Mouse (Mus musculus) hindbrain, embryonic 13.5 days (tissue): ENCODE results near the gene 5730596B20Rik. TPM values are rescaled to one million over a fixed set of nuclear protein-coding genes. Genes with fewer than 3 reads are reported as not detected.

Experiments
- ATAC-seq: fragments of 200-750 bp; cut with Nextera tagmentation; 2 replicates; pipeline ENCODE4 v1.8.0; 2017; ENCODE audit warnings: moderate TSS enrichment; ENCODE audit not compliant: low FRiP score
- H3K27ac ChIP-seq: fragments of 300-500 bp; sonication (generic); 2 replicates; pipeline ENCODE4 v1.5.1; 2015; ENCODE audit warnings: inconsistent platforms, mild to moderate bottlenecking, moderate library complexity
- H3K27me3 ChIP-seq: fragments of 300-500 bp; sonication (generic); 2 replicates; pipeline ENCODE4 v1.6.1; 2015; ENCODE audit warnings: mild to moderate bottlenecking, inconsistent platforms
- H3K36me3 ChIP-seq: fragments of 300-500 bp; sonication (generic); 2 replicates; pipeline ENCODE4 v1.6.1; 2015; ENCODE audit warnings: mild to moderate bottlenecking, inconsistent platforms
- H3K4me1 ChIP-seq: fragments of 300-500 bp; sonication (generic); replicated peaks from 2 replicates; pipeline ENCODE4 v1.6.1; 2015; ENCODE audit warnings: inconsistent platforms
- H3K4me2 ChIP-seq: fragments of 300-500 bp; sonication (generic); 2 replicates; pipeline ENCODE4 v1.6.1; 2015; ENCODE audit warnings: inconsistent platforms, mild to moderate bottlenecking, moderate library complexity
- H3K4me3 ChIP-seq: fragments of 300-500 bp; sonication (generic); 2 replicates; pipeline ENCODE4 v1.5.1; 2015; ENCODE audit warnings: mild to moderate bottlenecking, inconsistent platforms
- H3K9ac ChIP-seq: fragments of 300-500 bp; sonication (generic); 2 replicates; pipeline ENCODE4 v1.6.1; 2015; ENCODE audit warnings: mild to moderate bottlenecking, inconsistent platforms
- H3K9me3 ChIP-seq: fragments of 300-500 bp; sonication (generic); 2 replicates; pipeline ENCODE4 v1.6.1; 2016; ENCODE audit warnings: inconsistent platforms
- WGBS: fragments of 180-500 bp; shearing (Covaris S2); methylation state at CpG from one replicate; pipeline ENCODE4 v1.1.7; 2015; 5-methylcytosine and 5-hydroxymethylcytosine counted together
- microRNA counts: library from miRNA; unstranded; fragments of <30 nt; microRNA quantifications from one replicate; lab custom pipeline; 2016
- microRNA-seq: library from miRNA; unstranded; fragments of <30 nt; microRNA quantifications from one replicate; pipeline ENCODE4, GENCODE M21; 2016
- polyA plus RNA-seq: library from polyadenylated mRNA; unstranded; fragments of >200 nt; fragmentation: Nextera tagmentation; extraction: Ambion mirVana; gene quantifications from 2 replicates; pipeline ENCODE4 v1.2.1, GENCODE M21; 2015

Gene 5730596B20Rik
- polyA plus RNA-seq, 1 experiment from 2014 or later = 8.3 TPM

- no peak for ATAC-seq
- Histone ChIP-seq H3K27me3 (peaks cover 94% of the 10 kb centered on the region), H3K4me2 (no peak overlapping the region), H3K9me3 (no peaks in the 10 kb centered on the region), H3K27ac (no peak overlapping the region), H3K4me3 (no peak overlapping the region), H3K9ac (no peak overlapping the region), H3K4me1 (no peaks in the 10 kb centered on the region), H3K36me3 (no peaks in the 10 kb centered on the region)
- WGBS = 1% methylated on average over 38 of the region's 38 CpGs
Observed at GRCm38 (mm10) chr6:52228475-52229465, 51.5 kb downstream of the 5730596B20Rik start.

GRCm38 (mm10) chr6:52229558-52230416 is 52.5 kb downstream of the 5730596B20Rik start:
- no peaks in the 10 kb centered on the region for H3K9me3 ChIP-seq
- H3K36me3 ChIP-seq = no peaks in the 10 kb centered on the region
- H3K27ac ChIP-seq = no peak overlapping the region
- no peak for ATAC-seq
- peaks cover 94% of the 10 kb centered on the region for H3K27me3 ChIP-seq
- no peak overlapping the region for H3K4me2 ChIP-seq
- H3K9ac ChIP-seq = no peak overlapping the region
- WGBS = 1% methylated on average over 44 of the region's 44 CpGs
- H3K4me1 ChIP-seq = no peaks in the 10 kb centered on the region
- no peak overlapping the region for H3K4me3 ChIP-seq

MicroRNAs encoded within 50 kb of the gene (microRNA counts, 519-probe panel; counts per million panel counts)
- 51.3 counts per million for microRNA mmu-miR-196b (lab: Ali Mortazavi, UCI)

Small RNA genes lying within 50 kb of the gene (microRNA-seq; reads per million reads assigned to microRNA genes)
- gene Mir196b = 36.1 reads per million, percentile 37 among the genes with 10 or more reads in this experiment

Other genes with a start within 250 kb of the 5730596B20Rik start
- gene Skap2, start 164.9 kb upstream of the 5730596B20Rik start, polyA plus RNA-seq = 28.6 and 35.6 TPM in 2 replicates
- 1.5 and 2.0 TPM in 2 replicates for gene Hoxa1, start 19.2 kb upstream of the 5730596B20Rik start, polyA plus RNA-seq
- gene Hoxa2, start 12.7 kb upstream of the 5730596B20Rik start, polyA plus RNA-seq = 39.1 and 40.2 TPM in 2 replicates
- 14.5 and 14.8 TPM in 2 replicates for gene Hoxa4, start 14.3 kb downstream of the 5730596B20Rik start, polyA plus RNA-seq
- gene Hoxa5, start 27.1 kb downstream of the 5730596B20Rik start, polyA plus RNA-seq = 116 and 150 TPM in 2 replicates
- gene Hoxa6, start 31.2 kb downstream of the 5730596B20Rik start, polyA plus RNA-seq = 16.3 and 28.0 TPM in 2 replicates
- 21.8 and 23.8 TPM in 2 replicates for gene Hoxa3, start 35.8 kb downstream of the 5730596B20Rik start, polyA plus RNA-seq
- gene Gm28308, start 35.8 kb downstream of the 5730596B20Rik start, polyA plus RNA-seq = not detected in 2 replicates
- 7.4 and 14.9 TPM in 2 replicates for gene Hoxa7, start 44.4 kb downstream of the 5730596B20Rik start, polyA plus RNA-seq
- 0.72 and 1.3 TPM in 2 replicates for gene Hoxa9, start 53.6 kb downstream of the 5730596B20Rik start, polyA plus RNA-seq
- 0.22 TPM in 1 of 2 replicates, not detected in the other for gene Hoxa10, start 63.4 kb downstream of the 5730596B20Rik start, polyA plus RNA-seq
- gene Hoxa11, start 68.3 kb downstream of the 5730596B20Rik start, polyA plus RNA-seq = not detected in 2 replicates
- gene Hoxa13, start 83.4 kb downstream of the 5730596B20Rik start, polyA plus RNA-seq = not detected in 2 replicates
- gene Evx1, start 136.0 kb downstream of the 5730596B20Rik start, polyA plus RNA-seq = 3.5 and 3.7 TPM in 2 replicates